Mouse (Mus musculus) liver, embryonic 15.5 days (tissue): ENCODE results near the gene Fabp3. TPM values are rescaled to one million over a fixed set of nuclear protein-coding genes. Genes with fewer than 3 reads are reported as not detected.

ENCODE experiments used
- ATAC-seq: fragments of 200-750 bp; cut with Nextera tagmentation; 2 replicates; pipeline ENCODE4 v1.8.0; 2017; ENCODE audit warnings: moderate number of reproducible peaks, mild to moderate bottlenecking, moderate library complexity; ENCODE audit not compliant: insufficient read depth
- H3K27ac ChIP-seq: fragments of 300-500 bp; sonication (generic); replicated peaks from 2 replicates; pipeline ENCODE4 v1.5.1; 2015; ENCODE audit warnings: mild to moderate bottlenecking, inconsistent platforms
- H3K27me3 ChIP-seq: fragments of 300-500 bp; sonication (generic); 2 replicates; pipeline ENCODE4 v1.6.1; 2015; ENCODE audit warnings: mild to moderate bottlenecking, inconsistent platforms
- H3K36me3 ChIP-seq: fragments of 300-500 bp; sonication (generic); replicated peaks from 2 replicates; pipeline ENCODE4 v1.6.1; 2015; ENCODE audit warnings: moderate library complexity, mild to moderate bottlenecking, inconsistent platforms
- H3K4me1 ChIP-seq: fragments of 300-500 bp; sonication (generic); replicated peaks from 2 replicates; pipeline ENCODE4 v1.6.1; 2015; ENCODE audit warnings: inconsistent platforms
- H3K4me2 ChIP-seq: fragments of 300-500 bp; sonication (generic); 2 replicates; pipeline ENCODE4 v1.6.1; 2015; ENCODE audit warnings: moderate library complexity, mild to moderate bottlenecking, inconsistent platforms
- H3K4me3 ChIP-seq: fragments of 300-500 bp; sonication (generic); replicated peaks from 2 replicates; pipeline ENCODE4 v1.5.1; 2015; ENCODE audit warnings: mild to moderate bottlenecking, inconsistent platforms
- H3K9ac ChIP-seq: fragments of 300-500 bp; sonication (generic); 2 replicates; pipeline ENCODE4 v1.6.1; 2015; ENCODE audit warnings: moderate library complexity, mild to moderate bottlenecking, inconsistent platforms
- H3K9me3 ChIP-seq: fragments of 300-500 bp; sonication (generic); replicated peaks from 2 replicates; pipeline ENCODE4 v1.6.1; 2016; ENCODE audit warnings: inconsistent platforms
- WGBS: fragments of 180-500 bp; shearing (Covaris S2); methylation state at CpG from one replicate; pipeline ENCODE4 v1.1.7; 2015; ENCODE audit warnings: mixed read lengths; ENCODE audit not compliant: insufficient replicate concordance; 5-methylcytosine and 5-hydroxymethylcytosine counted together
- polyA plus RNA-seq: library from polyadenylated mRNA; unstranded; fragments of >200 nt; fragmentation: Nextera tagmentation; extraction: Ambion mirVana; gene quantifications from 2 replicates; pipeline ENCODE4 v1.2.1, GENCODE M21; 2015

Gene Fabp3
- polyA plus RNA-seq, 1 experiment from 2014 or later: 4.5 TPM

GRCm38 (mm10) chr4:130295047-130295745 is 13.2 kb upstream of the Fabp3 start:
- Histone ChIP-seq H3K27me3 (peaks cover 13% of the 10 kb centered on the region), H3K27ac (peak overlapping the region; percentile 97), H3K36me3 (no peaks in the 10 kb centered on the region), H3K4me3 (peak overlapping the region; percentile 45), H3K9me3 (no peaks in the 10 kb centered on the region), H3K4me2 (peak overlapping the region; percentile 69), H3K9ac (peak overlapping the region; percentile 50), H3K4me1 (peaks cover 63% of the 10 kb centered on the region)
- peak; percentile 13; the same call in 1 of the 2 replicates for ATAC-seq
- WGBS: 30% methylated on average over 23 of the region's 23 CpGs

GRCm38 (mm10) chr4:130296243-130296965 is 12.0 kb upstream of the Fabp3 start:
- H3K4me1 ChIP-seq: peaks cover 63% of the 10 kb centered on the region
- WGBS: 21% methylated on average over 13 of the region's 13 CpGs
- H3K36me3 ChIP-seq: no peaks in the 10 kb centered on the region
- H3K27me3 ChIP-seq: peaks cover 6% of the 10 kb centered on the region; the same call in 1 of the 2 replicates
- H3K4me2 ChIP-seq: peak overlapping the region; percentile 69
- peak overlapping the region; percentile 50 for H3K9ac ChIP-seq
- H3K4me3 ChIP-seq: peak overlapping the region; percentile 45
- ATAC-seq: peak; percentile 82
- H3K9me3 ChIP-seq: no peaks in the 10 kb centered on the region
- H3K27ac ChIP-seq: peak overlapping the region; percentile 97

- peaks cover 6% of the 10 kb centered on the region; the same call in 1 of the 2 replicates for H3K27me3 ChIP-seq
- H3K9ac ChIP-seq: peak overlapping the region; percentile 50
- H3K4me1 ChIP-seq: peaks cover 69% of the 10 kb centered on the region
- peak; percentile 87 for ATAC-seq
- no peaks in the 10 kb centered on the region for H3K9me3 ChIP-seq
- H3K36me3 ChIP-seq: no peaks in the 10 kb centered on the region
- H3K4me2 ChIP-seq: peak overlapping the region; percentile 69
- peak overlapping the region; percentile 45 for H3K4me3 ChIP-seq
- H3K27ac ChIP-seq: peak overlapping the region; percentile 97
- WGBS: 4% methylated on average over 13 of the region's 13 CpGs
Measured at GRCm38 (mm10) chr4:130297123-130297529, 11.3 kb upstream of the Fabp3 start.

GRCm38 (mm10) chr4:130298877-130299628 is 9.3 kb upstream of the Fabp3 start:
- Histone ChIP-seq H3K4me3 (no peak overlapping the region), H3K9me3 (no peaks in the 10 kb centered on the region), H3K27me3 (peaks cover 14% of the 10 kb centered on the region; the same call in 1 of the 2 replicates), H3K27ac (peak overlapping the region; percentile 97; the same call in 1 of the 2 replicates), H3K4me1 (peaks cover 64% of the 10 kb centered on the region), H3K4me2 (no peak overlapping the region), H3K36me3 (no peaks in the 10 kb centered on the region), H3K9ac (no peak overlapping the region)
- no peak for ATAC-seq
- 70% methylated on average over 11 of the region's 11 CpGs for WGBS

GRCm38 (mm10) chr4:130299629-130300018 is 8.8 kb upstream of the Fabp3 start:
- Histone ChIP-seq H3K4me1 (peaks cover 58% of the 10 kb centered on the region), H3K27ac (no peak overlapping the region; the same call in 1 of the 2 replicates), H3K36me3 (no peaks in the 10 kb centered on the region), H3K9me3 (no peaks in the 10 kb centered on the region), H3K9ac (no peak overlapping the region), H3K27me3 (peaks cover 20% of the 10 kb centered on the region), H3K4me2 (no peak overlapping the region), H3K4me3 (no peak overlapping the region)
- WGBS: 73% methylated on average over 8 of the region's 8 CpGs
- no peak for ATAC-seq

- 28% methylated on average over 12 of the region's 12 CpGs for WGBS
- H3K4me2 ChIP-seq: peak overlapping the region; percentile 18
- no peak overlapping the region for H3K4me3 ChIP-seq
- no peaks in the 10 kb centered on the region for H3K9me3 ChIP-seq
- peaks cover 48% of the 10 kb centered on the region for H3K27me3 ChIP-seq
- ATAC-seq: peak; percentile 64
- H3K4me1 ChIP-seq: peaks cover 36% of the 10 kb centered on the region
- no peak overlapping the region for H3K27ac ChIP-seq
- no peaks in the 10 kb centered on the region for H3K36me3 ChIP-seq
- no peak overlapping the region for H3K9ac ChIP-seq
Measured at GRCm38 (mm10) chr4:130302285-130302870, 6.0 kb upstream of the Fabp3 start.

GRCm38 (mm10) chr4:130304746-130305145 is 3.6 kb upstream of the Fabp3 start:
- H3K4me3 ChIP-seq: no peak overlapping the region
- no peak for ATAC-seq
- H3K4me1 ChIP-seq: peaks cover 34% of the 10 kb centered on the region
- peaks cover 69% of the 10 kb centered on the region for H3K27me3 ChIP-seq
- 25% methylated on average over 3 of the region's 3 CpGs for WGBS
- H3K9me3 ChIP-seq: no peaks in the 10 kb centered on the region
- H3K36me3 ChIP-seq: no peaks in the 10 kb centered on the region
- H3K9ac ChIP-seq: no peak overlapping the region
- no peak overlapping the region for H3K27ac ChIP-seq
- H3K4me2 ChIP-seq: no peak overlapping the region

GRCm38 (mm10) chr4:130306796-130307630 is 1.4 kb upstream of the Fabp3 start:
- ATAC-seq: no peak
- Histone ChIP-seq H3K27ac (no peak overlapping the region), H3K27me3 (peaks cover 88% of the 10 kb centered on the region), H3K36me3 (no peaks in the 10 kb centered on the region), H3K4me1 (peaks cover 29% of the 10 kb centered on the region), H3K4me3 (no peak overlapping the region), H3K9me3 (no peaks in the 10 kb centered on the region), H3K4me2 (no peak overlapping the region), H3K9ac (no peak overlapping the region)
- 74% methylated on average over 10 of the region's 10 CpGs for WGBS

- H3K9ac ChIP-seq: peak overlapping the region; percentile 18; the same call in 1 of the 2 replicates
- peak overlapping the region; percentile 75 for H3K4me2 ChIP-seq
- H3K9me3 ChIP-seq: no peaks in the 10 kb centered on the region
- H3K27me3 ChIP-seq: peaks cover 89% of the 10 kb centered on the region
- H3K4me1 ChIP-seq: peaks cover 21% of the 10 kb centered on the region
- H3K36me3 ChIP-seq: no peaks in the 10 kb centered on the region
- no peak for ATAC-seq
- under 1% methylated on average over 23 of the region's 23 CpGs for WGBS
- H3K27ac ChIP-seq: no peak overlapping the region
- H3K4me3 ChIP-seq: peak overlapping the region; percentile 51
Measured at GRCm38 (mm10) chr4:130307851-130308230, 554 bp upstream of the Fabp3 start.

GRCm38 (mm10) chr4:130309254-130309653 is 859 bp downstream of the Fabp3 start:
- peaks cover 79% of the 10 kb centered on the region for H3K27me3 ChIP-seq
- H3K36me3 ChIP-seq: no peaks in the 10 kb centered on the region
- no peak overlapping the region for H3K9ac ChIP-seq
- H3K4me3 ChIP-seq: no peak overlapping the region
- no peaks in the 10 kb centered on the region for H3K9me3 ChIP-seq
- no peak overlapping the region for H3K27ac ChIP-seq
- 34% methylated on average over 8 of the region's 8 CpGs for whole genome bisulfite sequencing
- peaks cover 20% of the 10 kb centered on the region for H3K4me1 ChIP-seq
- ATAC-seq: no peak
- peak overlapping the region; percentile 75; the same call in 1 of the 2 replicates for H3K4me2 ChIP-seq
